Mouse (Mus musculus) CH12.LX (cell line): ENCODE data around the gene Mal. TPM values are rescaled to one million over a fixed set of nuclear protein-coding genes. Genes with fewer than 3 reads are reported as not detected.

ENCODE experiments used
- DNase-seq: peaks from one replicate; pipeline ENCODE4 v3.0.0-alpha.2; 2013; ENCODE audit errors: extremely low read depth
- H3K27ac ChIP-seq: 2 replicates; pipeline ENCODE4 v1.5.1; 2012; ENCODE audit warnings: low read depth, mild to moderate bottlenecking, control low read depth, moderate library complexity; ENCODE audit not compliant: insufficient read depth
- H3K27me3 ChIP-seq: replicated peaks from 2 replicates; pipeline ENCODE3; 2012; ENCODE audit warnings: inconsistent platforms
- H3K36me3 ChIP-seq, 2 experiments: replicated peaks in 1 of 2; 2 replicates each; pipeline versions ENCODE3 to v1.6.1; 2012; ENCODE audit warnings: inconsistent platforms in 1 of 2, low read length in 1 of 2, mild to moderate bottlenecking in 1 of 2, mixed read lengths in 1 of 2, moderate library complexity in 1 of 2; ENCODE audit not compliant: control insufficient read depth in 1 of 2, insufficient read depth in 1 of 2
- H3K4me1 ChIP-seq, 2 experiments: 2 replicates each; pipeline ENCODE4 v1.6.1; 2012; ENCODE audit warnings: inconsistent platforms in 1 of 2, moderate library complexity in 1 of 2; ENCODE audit not compliant: insufficient read depth in 2 of 2, control insufficient read depth in 1 of 2
- H3K4me2 ChIP-seq: 2 replicates; pipeline ENCODE4 v1.6.1; 2012; ENCODE audit warnings: low read depth, mild to moderate bottlenecking, control low read depth; ENCODE audit not compliant: poor library complexity, insufficient read depth, severe bottlenecking
- H3K4me3 ChIP-seq, 3 experiments: fragments of 150-350 bp in 1 of 3; sonication (generic) in 1 of 3; replicated peaks in 1 of 3; 2 replicates each; pipeline versions ENCODE3 to v1.5.1; 2011 to 2012; ENCODE audit warnings: low read depth in 2 of 3, low read length in 2 of 3, mild to moderate bottlenecking in 2 of 3, moderate library complexity in 2 of 3, control low read depth in 1 of 3, improper control_type of control experiment in 1 of 3, inconsistent platforms in 1 of 3, mixed read lengths in 1 of 3; ENCODE audit not compliant: poor library complexity in 1 of 3
- H3K79me2 ChIP-seq: replicated peaks from 2 replicates; pipeline ENCODE4 v1.6.1; 2012; ENCODE audit warnings: mild to moderate bottlenecking, moderate library complexity; ENCODE audit not compliant: control insufficient read depth, poor library complexity, insufficient read depth, severe bottlenecking; ENCODE audit errors: extremely low read depth
- H3K9ac ChIP-seq: 2 replicates; pipeline ENCODE4 v1.6.1; 2012; ENCODE audit warnings: low read depth, mild to moderate bottlenecking, control low read depth, moderate library complexity; ENCODE audit not compliant: insufficient read depth
- H3K9me3 ChIP-seq: replicated peaks from 2 replicates; pipeline ENCODE3; 2012; ENCODE audit warnings: low read length, inconsistent platforms, mixed read lengths
- BHLHE40 ChIP-seq: IDR thresholded peaks from 2 replicates; pipeline ENCODE4 v1.6.1; 2011; ENCODE audit warnings: mild to moderate bottlenecking, low read depth, low read length, improper control_type of control experiment
- CHD1 ChIP-seq: IDR thresholded peaks from 2 replicates; pipeline ENCODE4 v1.6.1; 2012; ENCODE audit warnings: low read depth, low read length, improper control_type of control experiment, inconsistent platforms
- CHD2 ChIP-seq: IDR thresholded peaks from 2 replicates; pipeline ENCODE4 v1.6.1; 2011; ENCODE audit warnings: low read length, improper control_type of control experiment
- E2F4 ChIP-seq: IDR thresholded peaks from 2 replicates; pipeline ENCODE4 v1.6.1; 2011; ENCODE audit warnings: low read depth, low read length, improper control_type of control experiment; ENCODE audit not compliant: insufficient replicate concordance
- ELF1 ChIP-seq: IDR thresholded peaks from 2 replicates; pipeline ENCODE4 v1.6.1; 2014; ENCODE audit warnings: low read depth, mild to moderate bottlenecking, inconsistent platforms, low read length, improper control_type of control experiment
- ETS1 ChIP-seq: conservative IDR thresholded peaks from 2 replicates; pipeline ENCODE4 v1.6.1; 2012; ENCODE audit warnings: low read depth, mild to moderate bottlenecking, inconsistent platforms, low read length, improper control_type of control experiment, moderate library complexity
- JUN ChIP-seq: IDR thresholded peaks from 2 replicates; pipeline ENCODE4 v1.6.1; 2011; ENCODE audit warnings: low read depth, mild to moderate bottlenecking, low read length, improper control_type of control experiment, moderate library complexity; ENCODE audit not compliant: insufficient read depth
- JUND ChIP-seq: conservative IDR thresholded peaks from 2 replicates; pipeline ENCODE4 v1.6.1; 2011; ENCODE audit warnings: low read depth, low read length, improper control_type of control experiment
- KAT2A ChIP-seq: IDR thresholded peaks from 2 replicates; pipeline ENCODE4 v1.6.1; 2012; ENCODE audit warnings: low read length, improper control_type of control experiment, inconsistent platforms; ENCODE audit not compliant: insufficient replicate concordance
- MAFK ChIP-seq: IDR thresholded peaks from 2 replicates; pipeline ENCODE4 v1.6.1; 2011; ENCODE audit warnings: low read length, improper control_type of control experiment; ENCODE audit not compliant: insufficient replicate concordance
- MAZ ChIP-seq: IDR thresholded peaks from 2 replicates; pipeline ENCODE4 v1.6.1; 2012; ENCODE audit warnings: low read depth, mild to moderate bottlenecking, inconsistent platforms, low read length, improper control_type of control experiment, moderate library complexity
- MEF2A ChIP-seq: IDR thresholded peaks from 2 replicates; pipeline ENCODE4 v1.6.1; 2014; ENCODE audit warnings: low read depth, mild to moderate bottlenecking, inconsistent platforms, low read length, improper control_type of control experiment, borderline replicate concordance
- NRF1 ChIP-seq: IDR thresholded peaks from 2 replicates; pipeline ENCODE4 v1.6.1; 2014; ENCODE audit warnings: low read depth, mild to moderate bottlenecking, inconsistent platforms, low read length, improper control_type of control experiment, moderate library complexity
- POLR2AphosphoS2 ChIP-seq: IDR thresholded peaks from 2 replicates; pipeline ENCODE4 v1.6.1; 2011; ENCODE audit warnings: low read depth, low read length, improper control_type of control experiment
- RAD21 ChIP-seq: IDR thresholded peaks from 2 replicates; pipeline ENCODE4 v1.6.1; 2011; ENCODE audit warnings: low read depth, mild to moderate bottlenecking, low read length, improper control_type of control experiment, moderate library complexity
- RCOR1 ChIP-seq: conservative IDR thresholded peaks from 2 replicates; pipeline ENCODE4 v1.6.1; 2012; ENCODE audit warnings: low read depth, mild to moderate bottlenecking, inconsistent platforms, low read length, improper control_type of control experiment
- SIN3A ChIP-seq: IDR thresholded peaks from 2 replicates; pipeline ENCODE4 v1.6.1; 2012; ENCODE audit warnings: low read length, improper control_type of control experiment, inconsistent platforms
- TBP ChIP-seq: conservative IDR thresholded peaks from 2 replicates; pipeline ENCODE4 v1.6.1; 2011; ENCODE audit warnings: low read depth, low read length, improper control_type of control experiment
- TCF12 ChIP-seq: IDR thresholded peaks from 2 replicates; pipeline ENCODE4 v1.6.1; 2014; ENCODE audit warnings: low read depth, mild to moderate bottlenecking, inconsistent platforms, low read length, improper control_type of control experiment
- ZKSCAN1 ChIP-seq: IDR thresholded peaks from 2 replicates; pipeline ENCODE4 v1.6.1; 2012; ENCODE audit warnings: low read depth, inconsistent platforms, low read length, improper control_type of control experiment, borderline replicate concordance
- ZMIZ1 ChIP-seq: IDR thresholded peaks from 2 replicates; pipeline ENCODE4 v1.6.1; 2012; ENCODE audit warnings: low read depth, mild to moderate bottlenecking, inconsistent platforms, low read length, improper control_type of control experiment
- ZNF384 ChIP-seq: IDR thresholded peaks from 2 replicates; pipeline ENCODE4 v1.6.1; 2012; ENCODE audit warnings: low read depth, low read length, improper control_type of control experiment, inconsistent platforms
- dilution Hi-C: fragments of 300-500 bp; cut with MboI; formaldehyde crosslinking; loops from 2 replicates; pipeline ENCODE4 v1.14.3; 2020; ENCODE audit warnings: low sequenced_read_pairs; ENCODE audit not compliant: extremely low pct_unique_long_range_greater_than_20kb, extremely low pct_ligation_motif_present
- in situ Hi-C: fragments of 300-500 bp; cut with MboI; formaldehyde crosslinking; loops from 3 replicates; pipeline ENCODE4 v1.14.3; 2019; ENCODE audit warnings: low sequenced_read_pairs, low pct_ligation_motif_present, low pct_unique_long_range_greater_than_20kb, mixed read lengths
- polyA plus RNA-seq: library from polyadenylated mRNA; unstranded; fragments of >175 nt; gene quantifications from 2 replicates; pipeline ENCODE4 v1.2.1, GENCODE M21; 2012; ENCODE audit warnings: low read depth; ENCODE audit not compliant: insufficient read length
- total RNA-seq, 2 experiments: library from RNA; depleted of rRNA; stranded (reverse); fragments of 300-350 nt in 1 of 2; fragments of >200 nt in 1 of 2; gene quantifications; 2 replicates each; pipeline ENCODE4 v1.2.3; 2012 to 2014

Gene Mal
- total and polyA plus RNA-seq, 3 experiments: not detected

DNA sequence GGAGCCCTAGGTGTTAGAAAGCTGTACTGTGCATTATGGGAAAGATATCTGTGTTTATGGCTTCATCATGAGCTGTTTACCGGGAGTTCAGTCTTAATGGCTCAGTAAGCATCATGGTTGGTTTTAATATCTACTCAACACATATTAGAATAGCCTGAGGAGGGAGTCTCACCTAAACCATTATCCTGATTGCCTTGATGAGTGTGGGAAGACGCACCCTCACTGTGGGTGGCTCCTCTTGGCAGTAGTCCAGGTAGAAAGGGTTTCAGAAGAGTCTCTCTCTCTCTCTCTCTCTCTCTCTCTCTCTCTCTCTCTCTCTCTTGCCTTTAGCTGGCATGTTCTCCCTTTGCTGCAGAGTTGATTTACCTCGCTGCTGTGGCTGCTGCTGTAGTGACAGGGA is 34.4 kb downstream of the Mal start:
- dilution Hi-C loops (no loop called here), in situ Hi-C loops (no loop called here)
- Histone ChIP-seq H3K4me1 (peaks cover 3 to 12% of the 10 kb centered on the region in 2 experiments; a peak in 3 of 4 replicates), H3K27me3 (no peaks in the 10 kb centered on the region), H3K9ac (no peak overlapping the region), H3K4me2 (no peak overlapping the region), H3K36me3 (no peaks in the 10 kb centered on the region), H3K4me3 (no peak overlapping the region), H3K79me2 (no peaks in the 10 kb centered on the region), H3K27ac (no peak overlapping the region), H3K9me3 (no peaks in the 10 kb centered on the region)
- no peak for DNase-seq
- no peak for TF ChIP-seq ZNF384
- TF ChIP-seq RAD21: no peak
- no peak for TF ChIP-seq JUND
- TF ChIP-seq E2F4: no peak
- TF ChIP-seq ETS1: no peak
- no peak for TF ChIP-seq KAT2A
- TF ChIP-seq MAFK: no peak
- no peak for TF ChIP-seq MAZ
- TF ChIP-seq BHLHE40: no peak
- no peak for TF ChIP-seq SIN3A
- TF ChIP-seq TCF12: no peak
- no peak for TF ChIP-seq CHD1
- no peak for TF ChIP-seq TBP
- TF ChIP-seq JUN: no peak
- no peak for TF ChIP-seq NRF1
- TF ChIP-seq ZKSCAN1: no peak
- no peak for TF ChIP-seq ZMIZ1
- TF ChIP-seq CHD2: no peak
- TF ChIP-seq ELF1: no peak
- no peak for TF ChIP-seq RCOR1

DNA sequence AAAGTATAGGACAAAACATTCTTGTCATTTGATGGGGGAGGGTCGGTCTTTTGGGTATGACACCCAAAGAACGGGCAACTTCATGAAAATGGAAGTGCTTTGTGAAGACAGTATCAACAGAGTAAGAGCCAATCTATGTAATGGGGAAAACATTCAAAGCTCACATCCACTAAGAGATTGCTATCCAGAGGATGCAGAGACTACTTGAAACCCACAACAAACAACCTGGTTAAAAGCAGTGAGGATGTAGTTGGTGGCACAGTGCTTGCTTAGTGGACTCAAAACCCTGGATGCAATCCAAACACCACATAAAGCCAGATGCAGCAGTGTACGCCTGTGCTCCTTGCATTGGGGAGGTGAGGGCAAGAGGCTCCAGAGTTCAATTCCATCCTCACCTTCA is 37.2 kb downstream of the Mal start:
- no peaks in the 10 kb centered on the region for H3K27me3 ChIP-seq
- TF ChIP-seq POLR2AphosphoS2: no peak
- no peak for TF ChIP-seq MEF2A
- TF ChIP-seq MAFK: no peak
- TF ChIP-seq, all 38 proteins: peak for 0
- in situ Hi-C loops: loop anchor here (10.0 kb wide), 1 partner anchor 65 kb away; no protein-coding TSS in a partner anchor
- Histone ChIP-seq H3K9ac (no peak overlapping the region), H3K79me2 (no peaks in the 10 kb centered on the region), H3K27ac (no peak overlapping the region), H3K4me3 (no peak overlapping the region), H3K4me2 (no peak overlapping the region), H3K36me3 (no peaks in the 10 kb centered on the region), H3K4me1 (peaks cover 0 to 6% of the 10 kb centered on the region in 2 experiments; a peak in 2 of 4 replicates), H3K9me3 (no peaks in the 10 kb centered on the region)
- no peak for DNase-seq
- dilution Hi-C loops: no loop called here
